ENCODE assay signal across 22 mouse cellular contexts in genomic region chr16:58352156-58352555, GRCm38 (mm10). TPM values are rescaled to one million over a fixed set of nuclear protein-coding genes. Genes with fewer than 3 reads are reported as not detected.
DNase-seq lines count a peak whose midpoint lies in the region; ATAC-seq and TF ChIP-seq lines count a peak whose summit lies in the region.
"Had no signal": no experiment of that assay in that cellular context is flagged by ENCODE, and none has a peak within 500 bp of the region (broad histone marks: within the 10 kb centered on the region; RNA-seq: fewer than 3 reads in every experiment).

No protein-coding gene starts in this region.

- no peaks in the 10 kb centered on the region for H3K27me3 ChIP-seq in myocyte (ENCODE audit: control insufficient read depth, insufficient read depth, insufficient read length)
- H3K27me3 ChIP-seq: CH12.LX; embryonic facial prominence, embryonic 13.5 days; embryonic facial prominence, embryonic 15.5 days had no signal

- H3K36me3 ChIP-seq in myocyte (ENCODE audit: control insufficient read depth, insufficient read depth) = no peaks in the 10 kb centered on the region
- H3K36me3 ChIP-seq: embryonic facial prominence, embryonic 13.5 days; embryonic facial prominence, embryonic 15.5 days; G1E had no signal

- no peak overlapping the region for H3ac ChIP-seq in myocyte (ENCODE audit: control insufficient read depth, insufficient read length)

- DNase-seq in 3T3-L1 (ENCODE audit: low read depth, low spot score) (peak; percentile 91), NIH3T3 (ENCODE audit: low read depth) (peak; percentile 64)
- DNase-seq in gastrocnemius, postnatal 25 days = no peak
- no peak for DNase-seq in adrenal gland, postnatal 36 days
- DNase-seq: adrenal gland, adult 8-10 months; adrenal gland, postnatal 14 days; cerebellum, adult 11 months; cerebellum, adult 18-20 months; cerebellum, adult 8-10 months; cerebellum, adult 9-11 months; cerebellum, postnatal 14 days; cerebellum, postnatal 36 days; embryo, embryonic 11 days had no signal

- H3K4me3 ChIP-seq in myocyte = no peak overlapping the region
- H3K4me3 ChIP-seq: embryonic facial prominence, embryonic 13.5 days; embryonic facial prominence, embryonic 15.5 days had no signal

- no peaks in the 10 kb centered on the region for H3K79me2 ChIP-seq in myocyte (ENCODE audit: control insufficient read depth, insufficient read depth)

- H3K4me2 ChIP-seq in myocyte (ENCODE audit: low read depth) = no peak overlapping the region
- H3K4me2 ChIP-seq: embryonic facial prominence, embryonic 13.5 days; embryonic facial prominence, embryonic 15.5 days had no signal

- no peak for ATAC-seq in activated CD4-positive, CD25-positive, alpha-beta regulatory T cell, adult 4 months
- ATAC-seq: CD4-positive, CD25-positive, alpha-beta regulatory T cell, adult 4 months; forebrain, embryonic 14.5 days; forebrain, embryonic 16.5 days had no signal

- no peak for TF ChIP-seq POLR2A in myocyte (IDR thresholded peaks at IDR 0.05; ENCODE audit: insufficient read length, low read depth)

TF ChIP-seq in myocyte, 11 proteins besides CTCF, POLR2A, EP300 and RAD21:
- TF ChIP-seq TCF3 (IDR thresholded peaks at IDR 0.05; ENCODE audit: insufficient read length, low read depth) = no peak
- TF ChIP-seq CEBPB (IDR thresholded peaks at IDR 0.05; ENCODE audit: insufficient read depth, poor library complexity, severe bottlenecking) = peak; percentile 80; the same call in 1 of the 2 replicates

RNA-seq across cellular contexts. Expression of gene Dcbld2, which starts 56.1 kb away (rescaled TPM):
- 10.4 TPM for polyA plus RNA-seq in myocyte (2012; fragmentation: generic; extraction: Trizol)
- total RNA-seq in gastrocnemius, postnatal 25 days (2021) = 1 to 10 TPM; 4.2 to 6.9 TPM
- 10 to 100 TPM in 1 of 2 experiments, 1 to 10 TPM in 1; 9.4 to 12.8 TPM for total RNA-seq in adrenal gland, postnatal 36 days (2021)
- polyA plus RNA-seq in activated CD4-positive, CD25-positive, alpha-beta regulatory T cell, adult 4 months (2017; shearing (Covaris generic)) = under 1 TPM; 0.24 to 0.32 TPM

Comparison
In these comparisons a context has a peak if more than half of its experiments do, and no peak if none do; other contexts are left out.
1. DNase-seq: peak in 3T3-L1 (single experiment) and NIH3T3 (single experiment); none in gastrocnemius, postnatal 25 days (single experiment) and adrenal gland, postnatal 36 days (0 of 2).